Comparison of ENCODE assay signal across 30 mouse cellular contexts in the genomic region with DNA sequence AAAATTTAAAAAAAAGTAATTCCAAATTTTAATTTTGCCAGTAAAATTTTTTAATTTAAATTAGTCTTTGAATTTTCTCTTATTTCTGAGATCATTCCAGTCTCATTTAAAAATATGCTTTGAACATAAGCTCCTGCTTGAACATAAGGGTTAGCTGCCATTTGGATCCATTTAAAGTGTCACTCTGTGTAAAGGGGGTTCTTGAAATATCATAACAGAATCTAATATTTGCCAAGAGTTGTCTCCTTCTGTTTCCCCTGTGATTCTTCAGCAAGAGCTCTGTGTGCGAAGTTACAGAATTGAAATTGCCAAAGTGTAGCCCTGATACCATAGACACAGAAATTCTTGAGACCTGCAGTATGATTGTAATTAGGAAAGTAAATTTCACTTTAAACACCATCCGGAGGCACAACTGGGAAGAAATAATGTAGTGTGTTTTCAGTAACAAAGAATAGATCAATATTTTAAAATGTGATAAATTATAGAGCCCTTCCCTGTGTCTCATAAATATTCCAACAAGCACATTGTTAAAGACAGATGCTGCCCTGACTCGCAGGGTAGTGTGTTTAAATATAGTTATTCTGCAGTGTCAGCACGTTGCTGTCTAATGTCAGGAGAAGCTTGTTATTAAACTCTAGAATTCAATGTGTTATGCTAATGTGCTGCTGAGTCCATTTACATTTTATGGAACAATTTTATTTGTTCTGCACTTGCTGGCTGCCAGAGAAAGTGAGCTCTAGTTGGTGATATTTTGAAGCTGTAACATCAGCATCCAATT.
DNase-seq lines count a peak whose midpoint lies in the region; ATAC-seq and TF ChIP-seq lines count a peak whose summit lies in the region.
"Had no signal": no experiment of that assay in that cellular context is flagged by ENCODE, and none has a peak within 500 bp of the region (broad histone marks: within the 10 kb centered on the region; RNA-seq: fewer than 3 reads in every experiment).

No protein-coding gene starts in this region.

- no peak overlapping the region for H3K9ac ChIP-seq in forebrain, embryonic 14.5 days (ENCODE audit: low read length)
- H3K9ac ChIP-seq in neural tube, embryonic 13.5 days = no peak overlapping the region
- H3K9ac ChIP-seq in neural tube, embryonic 15.5 days (replicated peaks) = no peak overlapping the region
- H3K9ac ChIP-seq: embryonic facial prominence, embryonic 13.5 days; heart, embryonic 15.5 days; hindbrain, embryonic 14.5 days; liver, embryonic 15.5 days had no signal

- no peak overlapping the region for H3K4me3 ChIP-seq in forebrain, embryonic 14.5 days (ENCODE audit: low read depth, low read length)
- no peak overlapping the region for H3K4me3 ChIP-seq in forebrain, embryonic 10.5 days
- no peak overlapping the region for H3K4me3 ChIP-seq in layer of hippocampus, adult 2 months
- no peak overlapping the region for H3K4me3 ChIP-seq in neural tube, embryonic 13.5 days
- H3K4me3 ChIP-seq in neural tube, embryonic 15.5 days (replicated peaks) = no peak overlapping the region
- no peak overlapping the region for H3K4me3 ChIP-seq in lung, adult 2 months (replicated peaks; ENCODE audit: extremely low read depth, low read depth, low read length)
- H3K4me3 ChIP-seq: embryonic facial prominence, embryonic 13.5 days; heart, embryonic 10.5 days; heart, embryonic 15.5 days; liver, embryonic 15.5 days; megakaryocyte, embryonic 14.5 days had no signal

- no peaks in the 10 kb centered on the region for H3K9me3 ChIP-seq in forebrain, embryonic 14.5 days (replicated peaks; ENCODE audit: control insufficient read depth, low read length)
- no peaks in the 10 kb centered on the region for H3K9me3 ChIP-seq in forebrain, embryonic 10.5 days
- H3K9me3 ChIP-seq in neural tube, embryonic 13.5 days = no peaks in the 10 kb centered on the region
- H3K9me3 ChIP-seq in neural tube, embryonic 15.5 days (replicated peaks) = no peaks in the 10 kb centered on the region
- H3K9me3 ChIP-seq: embryonic facial prominence, embryonic 13.5 days; heart, embryonic 10.5 days; heart, embryonic 15.5 days; liver, embryonic 15.5 days; megakaryocyte, embryonic 14.5 days had no signal

- H3K27ac ChIP-seq in forebrain, embryonic 14.5 days (ENCODE audit: low read depth, low read length) = peak overlapping the region; percentile 6; the same call in 1 of the 2 replicates
- no peak overlapping the region for H3K27ac ChIP-seq in forebrain, embryonic 10.5 days
- H3K27ac ChIP-seq in layer of hippocampus, adult 2 months = peak overlapping the region; percentile 53; the same call in 1 of the 2 replicates
- H3K27ac ChIP-seq in neural tube, embryonic 13.5 days (replicated peaks) = peak overlapping the region; percentile 6; the same call in 1 of the 2 replicates
- H3K27ac ChIP-seq in neural tube, embryonic 15.5 days (replicated peaks) = 0 out of 2 replicates have a peak overlapping the region, but pooled peaks have one; percentile 37
- H3K27ac ChIP-seq: embryonic facial prominence, embryonic 13.5 days; heart, embryonic 10.5 days; heart, embryonic 15.5 days; hindbrain, embryonic 14.5 days; liver, embryonic 15.5 days; stomach, postnatal 0 days had no signal

- ATAC-seq in forebrain, embryonic 14.5 days = peak; percentile 83
- 0 out of 2 replicates have a peak, but pooled peaks have one; percentile 24 for ATAC-seq in neural tube, embryonic 13.5 days (ENCODE audit: low read depth)
- no peak for ATAC-seq in neural tube, embryonic 15.5 days (ENCODE audit: low FRiP score)
- ATAC-seq: inflammation-experienced regulatory T-cells, adult 6 months; lung, postnatal 0 days; Patski had no signal

- H3K27me3 ChIP-seq in forebrain, embryonic 14.5 days (replicated peaks; ENCODE audit: control insufficient read depth, insufficient read depth, low read length) = no peaks in the 10 kb centered on the region
- no peaks in the 10 kb centered on the region for H3K27me3 ChIP-seq in forebrain, embryonic 10.5 days (ENCODE audit: poor library complexity, severe bottlenecking)
- no peaks in the 10 kb centered on the region for H3K27me3 ChIP-seq in neural tube, embryonic 13.5 days
- H3K27me3 ChIP-seq in neural tube, embryonic 15.5 days (replicated peaks) = no peaks in the 10 kb centered on the region
- H3K27me3 ChIP-seq: embryonic facial prominence, embryonic 13.5 days; heart, embryonic 15.5 days; liver, embryonic 15.5 days; Patski had no signal

- WGBS in forebrain, embryonic 14.5 days = 48% methylated on average over 4 of the region's 4 CpGs
- 88% methylated on average over 4 of the region's 4 CpGs for WGBS in forebrain, embryonic 10.5 days
- 48% methylated on average over 4 of the region's 4 CpGs for WGBS in neural tube, embryonic 13.5 days
- WGBS in neural tube, embryonic 15.5 days = 39% methylated on average over 4 of the region's 4 CpGs
- 74% methylated on average over 4 of the region's 4 CpGs for WGBS in lung, adult 2 months

- H3K4me2 ChIP-seq in forebrain, embryonic 14.5 days (ENCODE audit: low read length) = no peak overlapping the region
- H3K4me2 ChIP-seq in neural tube, embryonic 13.5 days = no peak overlapping the region
- no peak overlapping the region for H3K4me2 ChIP-seq in neural tube, embryonic 15.5 days
- H3K4me2 ChIP-seq: embryonic facial prominence, embryonic 13.5 days; heart, embryonic 15.5 days; hindbrain, embryonic 14.5 days; liver, embryonic 15.5 days had no signal

- H3K4me1 ChIP-seq in forebrain, embryonic 14.5 days (ENCODE audit: control insufficient read depth, insufficient read depth, low read length) = peaks cover 6% of the 10 kb centered on the region; the same call in 1 of the 2 replicates
- H3K4me1 ChIP-seq in forebrain, embryonic 10.5 days = no peaks in the 10 kb centered on the region
- peaks cover 15% of the 10 kb centered on the region for H3K4me1 ChIP-seq in neural tube, embryonic 13.5 days (replicated peaks)
- peaks cover 8% of the 10 kb centered on the region for H3K4me1 ChIP-seq in neural tube, embryonic 15.5 days
- no peaks in the 10 kb centered on the region; the same call in 1 of the 2 replicates for H3K4me1 ChIP-seq in lung, adult 2 months (ENCODE audit: control insufficient read depth, insufficient read depth, low read length)
- H3K4me1 ChIP-seq: embryonic facial prominence, embryonic 13.5 days; liver, embryonic 15.5 days had no signal

- no peak for TF ChIP-seq POLR2A in lung, adult 2 months (IDR thresholded peaks at IDR 0.05; ENCODE audit: borderline replicate concordance, extremely low read depth, low read depth, low read length)

- peak; percentile 69 for DNase-seq in forebrain, embryonic 14.5 days (ENCODE audit: low spot score)
- DNase-seq in forebrain, embryonic 10.5 days (ENCODE audit: extremely low spot score, low spot score) = no peak
- DNase-seq in layer of hippocampus, adult 2 months (ENCODE audit: low spot score in 2 of 2) = peak in 1 of 2 experiments; percentile 47
- DNase-seq in layer of hippocampus, adult 8-10 months (ENCODE audit: low spot score in 2 of 2) = no peak
- DNase-seq in neural tube, embryonic 10.5 days (ENCODE audit: extremely low spot score, low spot score) = no peak
- DNase-seq in lung, adult 2 months = no peak
- DNase-seq: adrenal gland, postnatal 10 days; cerebellum, adult 18-20 months; cerebellum, postnatal 10 days; gastrocnemius, postnatal 25 days; heart, adult 11 months; kidney, adult 11 months; kidney, postnatal 25 days; liver; lung, postnatal 4 days; right cerebral cortex, adult 18-20 months; thymus, adult 18-20 months; thymus, postnatal 25 days had no signal

- H3K36me3 ChIP-seq in forebrain, embryonic 14.5 days (ENCODE audit: control insufficient read depth, insufficient read depth, low read length) = no peaks in the 10 kb centered on the region
- H3K36me3 ChIP-seq in forebrain, embryonic 10.5 days (replicated peaks) = no peaks in the 10 kb centered on the region
- no peaks in the 10 kb centered on the region for H3K36me3 ChIP-seq in neural tube, embryonic 13.5 days
- no peaks in the 10 kb centered on the region for H3K36me3 ChIP-seq in neural tube, embryonic 15.5 days
- H3K36me3 ChIP-seq: embryonic facial prominence, embryonic 13.5 days; heart, embryonic 10.5 days; heart, embryonic 15.5 days; liver, embryonic 15.5 days had no signal

- no peak for TF ChIP-seq CTCF in layer of hippocampus, adult 2 months (conservative IDR thresholded peaks at IDR 0.05)
- no peak for TF ChIP-seq CTCF in lung, adult 2 months (IDR thresholded peaks at IDR 0.05; ENCODE audit: insufficient read depth, low read length)
